Mouse (Mus musculus) spleen, adult 2 months (tissue): Measurements from ENCODE around the gene Ctf2.

ENCODE experiments used
- CTCF ChIP-seq: fragments of 200-500 bp; IDR thresholded peaks from 2 replicates; pipeline ENCODE4 v1.5.1; 2011; ENCODE audit warnings: mild to moderate bottlenecking, inconsistent platforms; ENCODE audit not compliant: insufficient read depth, insufficient read length, insufficient replicate concordance; ENCODE audit errors: extremely low read depth
- POLR2A ChIP-seq: fragments of 200-500 bp; IDR thresholded peaks from 2 replicates; pipeline ENCODE4 v1.6.1; 2011; ENCODE audit warnings: low read depth, low read length, inconsistent platforms

- TF ChIP-seq POLR2A (no peak), CTCF (no peak)
These were observed 53.2 kb downstream of the Ctf2 start for GRCm38 (mm10) chr7:127678811-127679210.
